Mouse (Mus musculus) adrenal gland, postnatal 10 days (tissue): ENCODE measurements around the gene Pank4. TPM values are rescaled to one million over a fixed set of nuclear protein-coding genes. Genes with fewer than 3 reads are reported as not detected.
A peak's percentile ranks its signal among the peaks of the same experiment; 100 is the strongest.

ENCODE experiments used
- DNase-seq: peaks from one replicate; pipeline ENCODE4 v3.0.0; 2021; ENCODE audit warnings: mixed read lengths
- total RNA-seq, 2 experiments: library from RNA; stranded (reverse); gene quantifications; 2 replicates each; pipeline ENCODE4 v1.2.3; 2021

Gene Pank4
- total RNA-seq, 2 experiments from 2014 or later = 23.1 to 35.2 TPM

DNA sequence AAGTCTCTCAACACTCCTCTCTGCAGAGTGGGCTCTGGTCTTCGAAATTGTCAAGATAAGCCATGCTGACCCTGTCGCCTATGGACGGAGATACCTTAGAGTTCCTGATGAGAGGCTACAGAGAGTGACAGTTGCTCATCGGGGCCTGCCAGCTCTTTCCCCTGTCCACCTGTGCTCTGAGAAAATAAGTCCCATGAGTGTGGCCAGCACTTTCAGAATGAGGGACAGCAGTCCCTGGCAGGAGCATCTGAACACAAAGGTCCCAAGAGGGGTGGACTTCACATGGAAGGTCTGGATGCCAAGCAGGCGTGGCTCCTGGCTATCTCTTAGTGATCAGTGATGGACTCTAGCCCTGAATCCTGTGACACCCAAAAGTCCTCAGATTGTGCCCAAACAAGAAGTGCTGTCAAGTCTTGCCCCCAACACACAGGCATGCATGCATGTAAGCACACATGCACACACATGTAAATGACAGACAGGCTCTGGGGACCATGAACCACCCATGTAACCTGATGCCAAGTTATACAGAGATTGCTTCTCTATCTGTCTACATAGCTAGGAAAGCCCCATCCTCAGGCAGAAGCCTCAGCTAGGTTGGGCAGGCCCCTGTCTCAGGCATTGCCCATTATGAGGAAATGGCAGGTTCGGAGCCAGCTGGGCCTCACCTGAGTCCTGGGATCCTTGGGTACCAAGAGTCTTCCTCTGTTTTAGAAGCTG lies 20.4 kb upstream of the Pank4 start:
- DNase-seq = no peak

DNA sequence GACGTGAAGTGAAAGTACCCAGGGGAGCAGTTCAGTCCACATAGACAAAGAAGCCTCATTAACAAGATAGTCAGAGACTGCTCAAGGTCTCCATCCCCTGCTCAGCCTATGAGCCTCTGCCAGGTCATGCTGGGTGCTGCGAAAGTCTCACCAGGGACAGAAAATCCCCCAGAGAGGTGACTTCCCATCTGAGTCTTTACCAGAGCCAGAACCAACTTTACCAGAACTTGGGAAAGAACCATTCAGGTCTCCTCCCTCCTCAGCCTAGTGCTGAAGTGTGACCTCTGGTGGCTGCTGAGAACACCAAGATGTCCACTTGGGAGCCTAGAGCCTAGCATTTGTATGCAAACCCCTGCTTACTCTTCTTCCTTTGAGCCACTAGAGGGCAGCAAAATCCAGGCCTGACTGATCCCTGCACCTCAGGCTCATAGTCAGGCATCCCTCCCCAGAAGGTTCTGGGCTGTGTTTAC lies 19.8 kb upstream of the Pank4 start:
- DNase-seq = peak; percentile 81

DNA sequence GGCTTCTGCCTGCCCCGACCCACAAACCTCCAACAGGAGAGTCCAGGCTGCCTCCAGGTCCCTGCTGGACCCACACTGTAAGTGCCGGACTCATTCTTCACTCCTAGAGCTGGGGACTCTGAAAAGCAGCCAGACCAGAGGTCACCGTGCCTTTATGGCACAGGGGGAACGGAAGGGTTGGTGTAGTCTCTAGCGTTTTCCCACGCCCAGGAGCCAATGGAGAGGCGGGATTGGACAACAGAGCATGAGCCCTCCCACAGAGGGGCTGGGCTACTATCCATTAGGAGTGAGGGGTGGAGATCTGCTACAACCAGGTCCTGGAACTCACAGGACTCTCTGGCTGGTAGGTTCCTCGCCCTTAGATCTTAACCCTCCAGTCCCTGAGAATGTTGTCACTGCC lies 17.6 kb upstream of the Pank4 start:
- peak; percentile 85 for DNase-seq

DNA sequence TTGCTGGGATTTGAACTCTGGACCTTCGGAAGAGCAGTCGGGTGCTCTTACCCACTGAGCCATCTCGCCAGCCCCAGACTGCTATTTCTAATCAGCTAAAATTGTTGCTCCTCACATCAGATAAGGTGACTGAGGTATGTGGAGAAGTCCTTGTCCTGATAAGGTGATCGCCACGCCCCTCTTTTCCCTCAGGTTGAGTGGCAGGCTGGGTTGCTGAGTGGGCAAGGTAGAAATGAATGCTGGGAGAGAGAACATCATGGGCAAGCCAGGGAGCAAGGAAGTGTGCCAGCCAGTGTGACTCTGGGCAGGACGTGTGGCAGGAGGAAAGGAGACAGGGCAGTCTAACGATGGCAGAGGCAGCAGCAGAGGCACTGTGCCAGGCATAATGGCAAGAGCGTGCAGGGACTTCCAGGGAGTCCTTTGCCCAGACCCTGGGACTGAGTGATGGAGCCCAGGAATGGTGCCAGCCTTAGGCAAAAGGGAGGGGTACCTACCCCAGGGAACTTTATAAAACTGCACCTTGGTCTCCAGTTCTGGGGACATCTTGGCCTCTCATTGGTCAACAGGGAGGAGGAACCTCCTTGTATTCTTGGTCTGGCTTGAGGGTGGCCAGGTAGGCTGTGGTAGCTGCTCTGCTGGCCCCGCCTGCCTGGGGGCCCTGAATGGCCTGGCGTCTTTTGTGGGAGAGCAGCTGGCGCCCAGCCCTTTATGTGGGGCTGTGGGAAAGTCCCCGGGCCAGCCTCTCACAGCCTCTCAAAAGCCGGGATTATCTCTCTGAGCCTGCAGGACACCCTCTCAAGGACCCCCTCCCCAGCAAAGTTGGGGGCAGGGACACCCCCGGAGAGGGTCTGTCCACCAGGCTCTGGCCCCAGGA lies 15.6 kb upstream of the Pank4 start:
- no peak for DNase-seq

DNA sequence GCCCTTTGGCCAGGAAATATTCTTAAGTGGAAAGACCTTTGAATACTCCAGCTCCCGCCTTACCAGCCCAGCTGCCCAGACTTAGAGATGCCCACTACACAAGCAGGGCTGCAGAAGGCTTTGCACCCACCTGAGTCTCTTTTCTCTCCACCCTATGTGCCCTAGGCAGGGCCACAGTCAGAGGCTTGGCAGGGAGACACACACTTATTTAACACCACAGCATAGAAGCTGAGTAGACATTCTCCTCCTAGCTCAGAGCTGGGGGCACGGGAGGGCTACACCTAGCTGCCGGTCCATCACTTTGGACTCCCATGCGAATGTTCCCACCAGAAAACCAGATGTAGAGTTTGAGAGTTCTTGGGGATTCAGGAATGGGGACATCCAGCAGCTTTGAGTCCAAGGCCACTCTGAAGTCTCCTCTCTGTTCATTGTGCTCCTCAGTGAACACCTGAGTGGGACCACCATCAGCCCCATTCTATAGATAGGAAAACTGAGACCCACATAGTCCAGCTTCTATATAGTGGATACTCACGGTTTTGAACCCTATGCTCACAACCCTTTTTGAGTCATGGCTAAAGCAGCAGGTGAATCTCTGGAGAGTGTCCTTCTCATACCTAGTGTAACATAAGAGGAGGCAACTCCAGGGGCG lies 14.9 kb upstream of the Pank4 start:
- DNase-seq = no peak

DNA sequence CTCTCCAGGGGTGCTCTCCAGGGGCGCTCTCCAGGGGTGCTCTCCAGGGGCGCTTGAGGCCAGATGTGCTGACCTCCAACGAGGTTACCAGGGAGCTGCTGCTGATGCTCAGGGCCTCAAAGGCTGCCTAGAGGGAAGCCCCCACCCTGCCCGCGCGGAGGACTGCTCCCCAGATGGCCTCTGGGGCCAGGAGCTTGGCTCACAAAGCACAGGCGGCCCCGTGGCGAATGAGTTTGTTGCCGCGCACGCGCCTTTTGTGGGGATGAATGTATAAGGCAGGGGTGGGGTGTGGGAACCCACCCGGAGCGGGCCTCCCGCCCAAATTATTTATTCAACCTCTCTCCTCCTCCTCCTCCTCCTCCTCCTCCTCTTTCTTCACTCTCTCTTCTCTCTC lies 14.3 kb upstream of the Pank4 start:
- DNase-seq = no peak

DNA sequence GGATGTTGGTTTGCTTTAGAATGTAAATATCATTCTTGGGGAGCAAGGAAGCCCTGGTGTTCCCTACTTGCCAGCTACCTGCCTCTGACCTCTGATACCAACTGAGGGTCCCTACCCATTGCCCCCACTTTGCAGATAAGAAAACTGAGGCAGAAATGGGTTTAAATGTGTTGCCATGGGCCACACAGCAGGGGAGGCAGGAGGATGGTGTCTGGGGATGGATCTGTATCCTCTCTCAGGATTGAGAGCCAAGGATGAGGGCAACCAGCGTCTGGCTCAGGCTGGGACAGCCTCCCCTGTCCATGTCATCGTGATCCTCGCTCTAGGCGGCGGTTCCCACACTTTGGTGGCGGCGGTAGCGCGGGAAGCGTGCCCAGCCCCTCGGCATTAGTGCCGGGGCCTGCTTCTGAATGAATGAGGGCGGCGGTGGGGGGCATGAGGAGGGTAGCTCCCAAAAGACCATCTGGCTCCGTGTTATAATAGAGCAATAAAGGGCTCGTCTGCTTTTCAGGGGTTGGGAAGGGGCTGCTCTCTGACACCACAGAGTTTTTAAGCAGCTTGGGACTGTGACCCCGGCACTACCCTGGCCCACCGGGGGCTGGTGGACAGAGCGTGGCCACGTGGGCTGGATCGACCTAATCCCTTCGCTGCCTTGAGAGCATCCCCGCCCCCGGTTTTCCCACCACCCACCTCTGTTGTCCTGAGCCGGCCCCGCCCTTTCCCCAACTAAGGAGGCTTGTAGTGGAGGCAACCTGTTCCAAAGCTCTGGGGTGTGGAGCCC lies 11.3 kb upstream of the Pank4 start:
- DNase-seq = no peak

DNA sequence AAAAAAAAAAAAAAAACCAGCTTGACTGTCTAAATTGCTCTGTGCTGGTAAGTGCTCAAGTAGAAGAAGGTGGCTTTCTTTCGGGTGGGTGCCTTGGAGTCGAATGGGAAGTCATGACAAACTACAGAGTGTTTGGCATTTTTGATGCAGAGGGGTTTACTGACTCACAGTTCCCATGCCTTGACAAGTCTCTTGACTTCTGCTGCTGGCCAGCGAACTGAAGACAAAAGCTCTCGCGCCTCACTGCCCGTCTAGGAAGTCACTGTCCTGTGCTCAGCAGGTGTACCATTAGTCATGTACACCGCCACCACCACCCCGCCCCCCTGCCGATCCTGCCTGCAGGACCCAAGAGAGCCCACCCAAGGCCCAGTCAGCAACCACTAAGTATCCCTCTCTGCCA lies 7.3 kb upstream of the Pank4 start:
- DNase-seq = no peak

DNA sequence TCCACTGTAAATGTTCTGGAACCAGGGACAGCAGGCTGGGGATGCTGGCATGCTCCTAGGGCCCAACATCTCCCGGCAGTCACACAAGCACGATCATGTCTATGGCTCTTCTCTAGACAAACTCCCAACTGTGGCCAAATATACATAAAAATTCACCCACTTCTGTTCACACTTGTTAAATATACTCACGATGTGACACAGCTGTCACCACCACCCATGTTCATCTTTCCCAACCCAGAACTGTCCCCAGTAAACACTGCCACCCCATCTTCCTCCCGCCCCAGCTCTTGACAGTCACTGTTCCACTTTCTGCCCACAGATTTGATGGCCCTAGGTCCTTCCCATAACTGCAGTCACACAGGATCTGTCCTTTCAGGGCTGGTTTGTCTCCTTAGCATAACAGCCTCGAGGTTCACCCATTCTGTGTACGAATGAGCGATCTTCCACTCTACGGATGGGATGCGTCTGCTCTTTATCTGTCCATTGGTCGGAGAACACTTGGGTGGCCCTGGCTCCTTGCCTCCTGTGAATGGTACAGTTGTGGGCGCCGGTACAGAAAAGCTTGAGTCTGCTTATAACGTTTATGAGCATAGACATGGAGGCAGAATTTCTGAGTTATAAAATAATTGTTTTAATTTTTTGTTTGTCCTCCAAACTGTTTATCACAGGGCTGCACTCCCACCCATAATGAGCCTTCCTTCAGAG lies 6.5 kb upstream of the Pank4 start:
- DNase-seq = no peak

DNA sequence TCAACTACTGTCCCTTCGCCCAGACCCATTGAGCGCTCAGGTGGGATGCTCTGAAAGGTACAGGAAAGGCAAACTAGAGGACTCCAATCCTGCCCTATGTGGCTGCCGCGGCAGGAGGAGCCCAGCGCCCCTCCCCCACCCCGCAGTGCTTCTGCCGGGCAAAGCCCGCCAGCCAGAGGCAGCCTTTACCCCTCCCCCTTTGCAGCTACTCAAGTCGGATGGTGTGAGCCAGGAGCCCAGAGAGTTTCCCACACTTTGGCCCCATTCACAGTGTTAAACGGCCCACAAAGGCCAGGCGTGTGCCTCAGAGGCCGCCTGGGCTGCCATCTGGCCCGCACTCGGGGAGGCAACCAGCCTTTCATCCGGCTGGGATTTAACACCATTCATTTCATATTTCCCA lies 5.8 kb upstream of the Pank4 start:
- DNase-seq = peak; percentile 47

DNA sequence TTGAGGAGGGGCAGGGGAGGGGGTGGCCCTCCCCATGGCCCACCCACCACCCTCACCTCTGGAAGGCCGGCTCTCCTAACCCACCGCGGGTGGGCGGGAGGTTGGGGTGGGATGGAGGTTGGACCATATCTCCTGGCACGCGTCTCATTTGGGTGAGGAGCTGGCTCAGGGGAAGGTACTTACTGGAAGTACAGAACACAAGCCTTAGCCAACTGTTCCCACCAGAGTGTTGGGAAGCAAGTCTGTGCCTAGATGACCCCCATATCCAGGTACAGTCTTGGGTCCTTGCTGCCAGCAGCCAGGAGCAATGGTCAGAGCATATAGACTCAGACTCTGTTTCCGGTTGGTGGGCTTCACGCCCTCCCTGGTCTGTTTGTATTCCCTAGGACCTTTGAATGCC lies 5.3 kb upstream of the Pank4 start:
- no peak for DNase-seq

DNA sequence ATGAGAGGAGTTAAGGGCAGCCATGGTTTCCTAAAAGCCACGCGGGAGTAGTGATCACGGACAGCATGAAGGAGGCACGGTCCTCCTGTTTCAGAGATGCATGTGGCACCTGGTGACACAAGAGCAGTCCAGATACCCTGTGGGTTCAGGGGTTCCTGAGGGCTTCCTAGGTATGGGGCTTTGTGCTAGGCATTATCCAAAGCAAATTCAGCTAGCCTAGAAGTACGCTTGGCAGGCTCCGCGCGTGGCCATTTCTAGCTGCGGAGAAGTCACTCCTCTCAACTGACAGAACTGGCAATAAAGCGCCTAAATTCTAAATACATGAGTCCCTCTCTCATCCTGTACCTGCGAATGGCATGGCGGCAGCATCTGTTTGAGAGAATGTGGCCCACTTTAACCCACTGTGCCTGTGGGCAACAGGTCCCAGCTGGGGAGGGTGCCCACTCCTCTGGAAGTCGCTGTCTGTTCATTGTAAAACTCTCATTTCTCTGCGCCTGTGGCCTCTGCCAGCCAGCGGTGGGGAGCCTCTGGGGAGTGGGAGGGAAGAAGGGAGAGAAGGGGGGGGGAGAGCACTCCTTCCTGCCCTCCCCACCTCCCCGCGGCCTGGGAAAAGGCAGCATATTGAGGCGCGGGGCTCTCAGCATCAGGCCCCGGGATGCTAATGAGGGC lies 3.8 kb upstream of the Pank4 start:
- DNase-seq = no peak

DNA sequence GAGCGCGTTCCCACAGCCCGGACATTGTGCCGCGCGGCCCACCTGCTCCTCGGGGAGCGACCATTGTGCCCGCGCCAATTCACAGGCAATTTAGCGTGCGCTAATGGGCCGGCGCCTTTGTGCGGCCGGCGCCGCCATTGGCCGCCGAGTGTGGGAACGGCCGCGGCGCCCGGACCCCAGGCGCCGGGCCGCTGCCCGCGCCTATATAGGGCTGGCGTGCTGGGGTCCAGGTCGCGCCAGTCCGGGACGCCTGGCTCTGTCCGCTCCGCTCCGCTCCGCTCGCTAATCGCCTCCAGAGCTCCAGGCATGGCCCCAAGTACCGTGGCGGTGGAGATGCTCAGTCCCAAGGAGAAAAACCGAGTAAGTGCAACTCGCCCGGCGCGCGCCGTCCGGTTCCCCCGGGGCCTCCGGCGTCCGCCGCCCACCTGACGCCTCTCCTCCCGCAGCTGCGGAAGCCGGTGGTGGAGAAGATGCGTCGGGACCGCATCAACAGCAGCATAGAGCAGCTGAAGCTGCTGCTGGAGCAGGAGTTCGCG lies 3.2 kb upstream of the Pank4 start, which contains the start of gene Hes5:
Gene Hes5 (plus strand): TSS at position 234 of the 536 bp plus-strand sequence.
- DNase-seq = no peak

DNA sequence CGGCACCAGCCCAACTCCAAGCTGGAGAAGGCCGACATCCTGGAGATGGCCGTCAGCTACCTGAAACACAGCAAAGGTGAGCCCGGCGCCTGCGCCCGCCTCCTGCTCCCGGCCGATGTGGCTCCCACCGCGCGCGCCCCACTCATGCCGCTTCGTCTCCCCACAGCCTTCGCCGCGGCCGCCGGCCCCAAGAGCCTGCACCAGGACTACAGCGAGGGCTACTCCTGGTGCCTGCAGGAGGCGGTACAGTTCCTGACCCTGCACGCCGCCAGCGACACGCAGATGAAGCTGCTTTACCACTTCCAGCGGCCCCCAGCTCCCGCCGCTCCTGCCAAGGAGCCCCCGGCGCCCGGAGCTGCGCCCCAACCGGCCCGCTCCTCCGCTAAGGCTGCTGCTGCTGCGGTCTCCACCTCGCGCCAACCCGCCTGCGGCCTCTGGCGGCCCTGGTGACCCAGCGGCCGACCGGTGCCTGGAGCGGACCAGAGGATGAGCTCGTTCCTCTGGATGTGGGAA lies 2.6 kb upstream of the Pank4 start:
- DNase-seq = peak; percentile 51

DNA sequence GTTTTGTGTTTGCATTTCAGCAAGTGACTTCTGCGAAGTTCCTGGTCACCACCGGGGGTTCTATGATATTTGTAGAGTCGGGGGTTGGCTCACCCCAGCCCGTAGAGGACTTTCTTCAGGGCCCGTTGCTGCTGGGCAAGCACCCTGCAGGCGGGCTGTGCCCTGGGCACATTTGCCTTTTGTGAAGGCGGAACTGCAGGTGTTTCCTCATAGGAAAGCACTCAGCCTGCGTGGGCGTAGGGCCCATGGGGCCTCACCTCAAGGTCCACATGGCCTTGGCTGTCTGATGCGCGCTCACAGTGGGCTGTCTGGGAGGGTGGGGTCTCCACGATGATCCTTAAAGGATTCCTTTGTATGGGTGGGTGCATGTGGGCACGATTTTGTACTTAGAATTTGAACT lies 2.0 kb upstream of the Pank4 start:
- no peak for DNase-seq

DNA sequence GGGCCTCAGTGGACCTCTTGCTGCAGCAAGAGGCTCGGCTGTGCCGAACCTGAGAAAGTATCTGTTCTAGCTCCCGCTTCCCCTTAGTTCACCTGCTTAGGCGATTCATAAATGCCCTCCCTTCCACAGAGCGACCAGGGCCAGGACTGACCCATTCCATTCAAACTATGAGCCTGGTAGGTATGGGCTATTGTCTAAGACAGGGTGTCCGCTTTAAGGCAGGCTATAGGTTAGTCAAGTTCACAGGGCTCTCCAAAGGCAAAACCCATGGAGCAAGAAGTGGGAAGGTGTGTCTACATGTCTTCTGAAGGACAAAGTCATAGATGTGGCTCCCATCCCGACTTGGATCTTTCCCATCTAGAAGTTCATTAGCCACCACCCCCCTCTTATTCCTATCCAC lies 1.2 kb upstream of the Pank4 start:
- no peak for DNase-seq

DNA sequence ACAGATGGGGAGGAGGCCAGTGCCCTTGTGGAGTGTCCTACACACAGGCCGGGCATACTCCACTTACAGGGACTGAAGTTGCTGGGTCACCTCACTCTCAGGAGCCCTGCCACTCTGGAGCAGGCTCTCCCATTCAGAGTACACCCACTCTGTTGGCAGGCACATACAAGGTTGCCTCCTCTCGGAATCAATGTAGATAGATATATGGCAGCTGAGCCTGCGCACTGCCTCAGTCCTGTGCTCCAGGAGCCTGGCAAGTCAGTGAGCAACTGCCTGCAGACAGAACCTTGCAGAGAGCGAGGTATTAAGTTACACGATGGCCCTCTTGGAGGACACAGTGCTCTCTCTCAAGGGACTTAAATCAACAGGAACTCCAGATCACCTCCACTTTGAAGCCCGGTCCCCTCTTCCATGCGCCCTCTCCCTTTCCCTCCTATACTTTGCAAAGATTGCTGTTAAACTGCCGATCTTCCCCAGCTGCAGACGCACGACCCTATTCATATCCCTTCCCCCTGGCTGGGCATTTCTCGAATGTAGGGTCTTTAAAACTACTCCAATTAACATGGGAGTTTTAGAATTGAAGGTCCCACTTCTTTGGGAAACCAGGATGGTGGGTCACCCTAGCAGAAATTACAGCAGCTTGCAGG lies 610 bp upstream of the Pank4 start:
- no peak for DNase-seq

DNA sequence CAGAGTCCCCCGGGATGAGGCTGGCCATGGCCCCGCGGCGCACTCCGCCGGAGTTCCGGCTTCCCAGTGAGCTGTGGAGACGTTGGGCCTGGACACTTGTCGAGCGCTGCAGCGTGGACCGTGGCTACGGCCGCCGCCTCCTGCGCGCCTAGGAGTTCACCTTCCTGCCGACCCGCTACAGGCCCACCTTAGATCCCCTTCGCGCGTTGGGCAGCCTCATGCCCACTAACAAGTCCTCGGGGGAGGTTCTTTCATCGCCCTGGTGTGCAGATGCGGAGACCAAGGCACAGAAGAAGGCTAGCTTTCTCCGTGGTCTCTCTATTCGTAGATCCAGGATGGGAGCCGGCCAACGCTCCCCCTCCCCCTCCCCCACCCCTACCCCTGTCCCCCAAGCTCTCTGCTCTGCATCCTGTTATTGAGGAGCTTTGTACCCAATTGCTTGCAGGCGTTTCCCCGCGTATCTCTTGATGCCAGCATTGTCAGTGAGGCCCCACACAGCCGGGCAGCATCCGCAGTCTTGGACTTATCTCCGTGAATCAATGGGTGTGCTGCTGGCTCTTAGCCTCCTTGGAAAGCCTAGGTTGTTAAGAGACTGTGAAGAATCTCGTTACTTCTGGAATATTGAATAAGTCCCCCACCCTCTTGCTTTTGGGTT lies 785 bp downstream of the Pank4 start:
- DNase-seq = no peak

DNA sequence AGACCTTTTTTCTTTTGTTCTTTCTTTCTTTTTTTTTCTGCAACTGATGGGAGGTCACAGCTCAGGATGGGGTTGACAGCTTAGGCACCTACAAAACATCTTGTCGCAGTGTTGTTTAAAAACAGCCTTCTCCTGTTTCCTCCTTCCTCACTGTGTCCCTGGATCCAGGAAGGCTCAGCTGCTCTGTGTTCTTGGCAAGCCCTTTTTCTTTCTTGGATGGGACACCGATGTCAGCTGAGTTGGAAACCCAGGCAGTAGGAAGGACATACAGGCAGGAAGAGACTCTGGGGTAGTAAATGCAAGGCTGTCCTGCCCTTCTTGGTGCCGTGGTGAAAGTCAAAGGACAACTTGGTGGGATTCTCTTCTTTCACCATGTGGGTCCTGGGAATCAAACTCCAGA lies 1.9 kb downstream of the Pank4 start:
- DNase-seq = no peak
